Mouse (Mus musculus) telencephalon, adult 2 months (tissue): ENCODE measurements around the gene Gxylt1.
"Not testable (repeated sequence)": the region's sequence is repeated elsewhere in the genome, so short reads cannot be mapped to it uniquely, and the experiment has no call there.

Experiments
- DNase-seq: peaks from one replicate; pipeline ENCODE4 v3.0.0-alpha.2; 2011; ENCODE audit warnings: low read depth, low spot score

Gxylt1 gene

DNA sequence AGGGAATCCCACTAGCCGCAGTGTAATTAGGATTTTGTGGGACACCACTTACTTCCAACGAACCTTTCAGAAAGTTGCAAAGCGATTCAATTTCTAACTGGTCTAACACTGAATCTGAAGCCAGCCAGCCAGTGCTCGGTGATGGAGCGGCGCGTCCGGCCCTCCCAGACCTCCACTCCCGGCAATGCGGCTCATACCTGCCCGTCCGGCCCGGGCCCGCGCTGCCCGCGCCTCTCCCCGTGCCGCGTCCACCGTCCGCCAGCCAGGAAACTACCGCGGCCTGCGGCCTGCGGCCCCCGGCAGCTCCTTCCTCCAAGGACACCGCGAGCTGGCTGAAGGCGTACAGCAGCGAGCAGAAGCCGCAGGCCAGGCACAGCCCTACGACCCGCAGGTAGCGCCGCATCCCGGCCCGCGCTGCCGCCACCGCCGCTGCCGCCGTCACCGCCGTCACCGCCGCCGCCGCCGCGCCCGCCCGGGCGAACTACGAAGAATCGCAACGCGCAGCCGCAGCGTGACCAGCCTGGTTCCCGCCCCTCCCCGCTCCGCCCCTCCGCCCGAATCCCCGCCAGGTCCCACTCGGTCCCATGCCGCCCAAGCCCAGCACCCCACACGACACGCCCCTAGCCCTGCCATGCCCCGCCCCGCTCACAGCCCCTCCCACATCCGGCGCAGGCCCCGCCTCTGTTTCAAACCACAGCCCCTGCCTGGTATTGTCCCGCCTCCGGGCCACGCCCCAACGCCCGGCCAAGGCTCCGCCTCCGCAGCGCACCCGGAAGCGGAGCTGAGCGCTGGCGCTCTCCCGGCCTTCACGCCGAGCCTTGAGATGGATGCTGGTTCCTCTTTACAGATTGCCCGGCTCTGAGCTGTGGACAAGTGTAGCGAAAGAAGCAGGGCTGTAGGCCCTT is at the start of gene Gxylt1:
Gene Gxylt1, minus strand, starts transcription at position 501 of the 905 bp plus-strand sequence.
- DNase-seq: peak; percentile 95

DNA sequence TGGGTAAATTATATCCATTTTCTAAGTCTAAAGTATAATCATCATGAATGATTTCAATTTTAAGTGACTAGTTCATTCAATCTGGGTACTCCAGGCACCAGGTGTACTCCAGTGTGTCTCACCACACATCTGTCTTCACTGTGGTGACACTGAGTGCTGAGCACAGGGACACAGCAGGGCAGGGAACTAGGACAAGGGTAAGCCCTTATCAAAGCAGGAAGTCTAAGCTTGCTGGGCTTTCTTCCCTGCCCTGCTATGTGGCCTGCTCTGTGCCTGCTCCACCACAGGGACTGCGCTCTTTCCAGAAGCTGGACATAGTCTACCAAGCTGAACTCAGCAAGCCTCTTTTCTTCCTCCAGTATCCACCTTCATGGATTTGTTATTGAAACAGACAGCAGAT is 43.8 kb upstream of the Gxylt1 start:
- DNase-seq: no peak

DNA sequence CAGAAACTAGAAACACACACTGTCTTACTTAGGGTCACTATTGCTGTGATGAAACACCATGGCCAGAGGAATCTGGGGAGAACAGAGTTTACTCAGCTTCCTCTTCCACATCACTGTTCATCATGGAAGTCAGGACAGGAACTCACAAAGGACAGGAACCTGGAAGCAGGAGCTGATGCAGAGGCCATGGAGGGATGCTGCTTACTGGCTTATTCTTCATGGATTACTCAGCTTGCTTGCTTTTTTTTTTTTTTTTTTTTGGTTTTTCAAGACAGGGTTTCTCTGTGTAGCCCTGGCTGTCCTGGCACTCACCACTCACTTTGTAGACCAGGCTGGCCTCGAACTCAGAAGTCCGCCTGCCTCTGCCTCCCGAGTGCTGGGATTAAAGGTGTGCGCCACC is 35.3 kb upstream of the Gxylt1 start:
- not testable (repeated sequence) for DNase-seq

DNA sequence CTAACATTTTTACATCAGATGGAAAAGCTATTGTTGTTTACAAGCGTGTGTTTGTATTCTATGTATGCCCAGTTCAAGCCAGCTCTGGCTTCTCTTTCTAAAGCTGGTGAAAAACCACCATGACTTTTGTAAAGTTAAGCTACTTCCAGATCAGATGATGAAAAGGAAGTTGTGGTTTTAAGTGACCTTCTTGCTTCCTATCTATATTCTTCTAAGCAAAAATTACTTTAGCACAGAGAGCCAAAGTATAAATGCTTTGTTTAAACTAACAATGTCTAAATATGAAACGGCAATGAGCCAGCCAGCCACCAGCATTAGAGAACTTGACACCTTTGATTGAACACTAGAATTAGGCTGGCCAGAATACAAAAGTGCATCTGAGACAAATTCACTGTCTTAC is 23.2 kb upstream of the Gxylt1 start:
- DNase-seq: no peak

GRCm38 (mm10) chr15:93294483-93294882 is 19.5 kb upstream of the Gxylt1 start:
- no peak for DNase-seq

- DNase-seq: no peak
Measured at GRCm38 (mm10) chr15:93288321-93288720, 13.3 kb upstream of the Gxylt1 start.

- DNase-seq: no peak
Measured at GRCm38 (mm10) chr15:93287628-93288027, 12.6 kb upstream of the Gxylt1 start.

DNA sequence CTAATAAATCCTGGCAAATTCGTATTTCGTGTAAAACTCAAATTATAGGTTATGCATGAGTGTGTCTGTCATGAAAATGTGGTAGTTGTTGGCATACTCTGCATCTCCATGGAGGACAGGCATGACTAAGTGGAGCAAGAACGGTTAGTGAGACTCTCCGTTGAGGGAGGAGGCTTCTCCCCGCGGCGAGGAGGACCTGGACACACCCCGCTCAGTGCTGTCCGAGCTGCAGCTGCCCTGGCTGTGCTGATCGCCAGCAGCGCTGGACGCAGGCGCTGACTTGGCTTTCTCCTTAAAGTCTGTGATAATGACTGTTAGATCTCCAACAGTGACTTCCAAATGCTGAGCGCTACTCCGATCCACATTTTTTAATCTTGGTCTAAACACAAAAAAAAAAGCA is 10.3 kb upstream of the Gxylt1 start:
- DNase-seq: no peak

- no peak for DNase-seq
Measured at GRCm38 (mm10) chr15:93284326-93284725, 9.3 kb upstream of the Gxylt1 start.

DNA sequence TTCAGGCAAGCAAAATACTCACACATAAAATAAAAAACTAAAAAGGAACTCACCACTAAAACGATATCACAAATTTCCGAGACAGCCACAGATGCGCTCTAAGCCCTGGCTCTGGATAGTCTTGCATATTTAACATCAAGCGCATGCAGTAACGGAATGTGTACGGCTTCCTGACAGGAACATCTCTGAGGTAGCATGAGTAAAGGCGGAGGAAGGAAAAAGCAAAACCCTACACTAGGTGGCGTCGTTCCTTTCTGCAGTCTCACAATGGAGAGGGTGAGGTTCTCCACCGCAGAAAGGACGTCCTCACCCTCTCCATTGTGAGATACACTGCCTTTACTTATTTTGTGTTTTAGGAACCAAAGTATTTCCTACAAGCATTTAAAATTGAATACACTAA is 8.4 kb upstream of the Gxylt1 start:
- DNase-seq: no peak

DNA sequence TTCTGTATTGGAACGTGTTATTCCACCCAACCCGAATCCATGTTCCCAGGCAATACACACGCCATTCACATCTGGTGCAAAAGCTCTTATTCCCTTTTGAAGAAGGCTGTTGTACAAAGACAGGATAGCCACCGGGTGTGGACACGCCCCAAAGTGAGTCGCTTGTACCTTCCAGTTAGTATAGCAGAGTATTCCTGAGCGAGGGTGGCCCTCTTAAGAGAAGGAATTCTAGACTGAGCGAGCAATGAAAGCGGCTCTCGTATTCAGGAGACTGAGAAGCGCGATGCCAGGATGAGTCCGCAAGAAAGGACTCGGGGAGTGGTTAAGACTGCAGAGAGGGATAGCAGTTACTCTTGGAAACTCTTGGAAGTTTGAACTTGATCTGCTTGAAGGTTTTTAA is 1.3 kb upstream of the Gxylt1 start:
- DNase-seq: no peak

DNA sequence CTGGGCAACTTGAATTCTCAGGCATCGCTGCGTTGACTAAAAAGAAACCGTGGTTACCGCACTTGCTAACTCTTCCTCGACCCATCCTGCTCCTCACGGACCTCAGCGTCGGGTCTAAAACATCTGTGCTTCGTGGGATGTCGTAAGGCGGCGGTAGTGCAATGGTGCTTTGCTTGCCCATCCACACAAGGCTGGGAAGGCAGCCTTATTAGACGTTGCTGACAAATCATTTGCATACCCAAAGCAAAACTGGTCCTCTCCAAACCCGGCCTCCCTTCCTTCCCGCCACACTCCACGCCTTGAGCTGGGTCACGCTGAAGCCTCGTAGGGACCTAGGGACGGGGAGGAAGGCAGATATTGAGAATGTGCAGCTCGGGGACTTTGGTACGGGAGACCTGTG is 644 bp upstream of the Gxylt1 start:
- DNase-seq: peak; percentile 32

DNA sequence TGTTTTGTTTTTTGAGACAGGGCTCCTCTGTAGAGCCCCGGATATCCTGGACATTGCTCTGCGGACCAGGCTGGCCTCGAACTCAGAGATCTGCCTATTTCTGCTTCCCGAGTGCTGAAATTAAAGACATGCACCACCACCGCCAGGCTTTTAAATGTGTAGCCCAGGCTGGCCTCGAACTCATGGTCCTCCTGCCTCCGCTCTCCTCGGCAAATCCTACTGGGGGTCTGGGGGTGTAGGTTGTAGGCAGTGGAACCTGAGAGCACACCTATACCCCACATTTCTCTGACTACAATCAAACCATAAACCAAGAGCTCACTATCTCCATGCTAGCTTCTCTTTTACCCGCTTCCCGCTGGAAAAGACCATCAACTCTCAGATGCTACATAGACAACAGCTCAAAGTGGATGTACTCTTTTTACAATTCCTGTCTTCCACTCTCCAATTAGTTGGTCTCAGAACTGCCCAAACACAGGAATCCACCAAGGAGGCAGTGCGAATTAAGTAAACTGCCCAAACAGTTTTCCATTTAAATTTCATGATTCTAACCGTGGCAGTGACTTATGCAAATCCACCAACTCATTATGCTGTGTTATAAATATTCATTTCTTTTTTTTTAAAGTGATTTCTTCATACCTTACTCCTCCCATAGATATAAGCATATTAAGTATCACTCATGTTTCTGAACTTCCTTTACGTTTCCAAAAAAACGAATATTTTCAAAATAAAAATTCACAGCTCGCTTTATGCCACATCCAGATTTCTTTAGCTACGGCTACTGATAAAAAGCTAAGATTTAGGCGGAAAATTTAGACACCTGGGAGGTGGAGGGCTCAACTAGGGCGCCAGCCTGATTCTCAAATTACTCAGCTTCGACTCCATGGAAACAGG is 946 bp downstream of the Gxylt1 start:
- DNase-seq: no peak

- no peak for DNase-seq
Measured at GRCm38 (mm10) chr15:93272948-93273347, 2.0 kb downstream of the Gxylt1 start.

DNA sequence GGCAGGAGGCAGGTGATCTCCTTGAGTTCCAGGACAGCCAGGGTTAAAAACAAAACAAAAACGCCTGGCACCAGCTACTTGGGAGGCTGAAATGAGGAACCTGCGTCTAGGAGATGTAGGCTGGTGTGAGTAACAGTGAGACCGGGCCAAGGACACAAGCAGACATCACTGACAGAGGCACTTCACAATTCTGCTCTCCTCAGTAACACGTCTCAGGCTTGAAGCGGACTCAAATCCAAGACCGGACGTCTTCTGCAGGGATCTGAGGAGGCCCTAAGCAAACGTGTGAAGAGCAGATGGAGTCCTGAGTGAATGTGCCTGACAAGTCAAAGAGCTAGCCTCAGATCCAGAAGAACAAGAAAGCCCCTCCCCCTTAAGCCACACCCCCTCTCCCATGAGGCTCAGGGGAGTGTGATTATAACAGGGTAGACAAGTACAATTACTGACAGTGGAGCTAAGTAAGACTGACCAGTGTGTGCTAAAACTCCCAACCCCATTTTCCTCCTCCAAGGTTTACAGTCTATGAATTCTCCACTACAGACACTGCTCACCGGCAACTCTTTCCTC is 4.6 kb downstream of the Gxylt1 start:
- no peak for DNase-seq

GRCm38 (mm10) chr15:93269572-93269971 is 5.4 kb downstream of the Gxylt1 start:
- no peak for DNase-seq

DNA sequence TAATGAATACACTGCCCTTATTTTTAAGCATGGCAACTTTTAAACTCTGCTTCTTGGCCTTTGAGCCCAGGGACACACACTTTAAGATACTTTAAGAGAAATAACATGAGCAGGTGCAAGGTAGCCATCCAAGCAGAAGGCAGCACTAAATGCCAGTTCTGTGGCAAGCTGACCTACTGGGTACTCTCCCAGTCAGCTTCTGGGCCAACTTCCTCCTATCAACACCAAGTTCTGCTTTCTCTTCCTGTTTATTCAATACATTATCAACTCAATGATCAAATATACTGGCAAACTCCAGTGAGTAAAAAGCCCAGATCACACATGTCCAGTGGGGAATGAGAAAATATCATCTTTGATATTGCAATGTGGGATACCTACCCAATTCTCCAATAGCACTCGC is 7.0 kb downstream of the Gxylt1 start:
- DNase-seq: no peak

- no peak for DNase-seq
Measured at GRCm38 (mm10) chr15:93267479-93267878, 7.5 kb downstream of the Gxylt1 start.

DNA sequence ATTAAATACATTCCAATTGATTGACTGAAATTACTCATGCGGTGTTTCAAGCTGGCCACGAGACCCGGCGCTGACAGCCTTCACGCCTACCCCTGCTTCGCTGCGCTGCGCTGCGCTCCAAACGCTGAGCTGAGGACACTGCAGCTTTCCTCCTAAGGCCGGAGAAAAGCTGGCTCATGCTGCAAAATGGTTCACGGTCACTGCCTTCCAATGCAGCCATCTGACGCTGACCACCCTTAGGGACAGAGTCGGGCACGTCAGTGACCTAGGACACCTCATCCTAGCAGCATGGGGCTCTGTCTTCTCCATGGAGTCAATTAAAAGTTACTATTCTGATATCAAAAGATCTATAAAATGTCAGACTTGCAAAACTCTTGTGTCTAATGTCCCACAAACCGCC is 8.6 kb downstream of the Gxylt1 start:
- no peak for DNase-seq

- no peak for DNase-seq
Measured at GRCm38 (mm10) chr15:93265728-93266127, 9.3 kb downstream of the Gxylt1 start.

DNA sequence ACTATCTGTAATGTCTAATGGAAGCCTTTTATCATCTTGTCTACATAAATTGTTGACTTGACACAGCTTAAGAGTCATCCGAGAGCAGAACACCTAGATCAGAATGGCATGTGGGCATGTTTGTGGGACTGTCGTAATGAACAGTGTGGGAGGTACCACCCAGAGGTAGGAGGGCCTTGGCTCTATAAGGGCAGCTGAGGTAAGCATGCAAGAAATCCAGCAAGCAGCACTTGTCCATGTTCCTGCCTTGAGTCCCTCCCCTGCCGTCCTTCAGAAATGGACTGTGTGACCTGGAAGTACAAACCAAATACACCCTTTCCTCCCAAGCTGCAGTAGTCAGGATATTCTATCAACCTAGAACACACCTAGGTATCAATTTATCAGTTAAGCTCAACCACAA is 9.7 kb downstream of the Gxylt1 start:
- no peak for DNase-seq

GRCm38 (mm10) chr15:93264221-93264620 is 10.8 kb downstream of the Gxylt1 start:
- DNase-seq: no peak
